Mouse (Mus musculus): ENCODE results near the gene Dnal4. TPM values are rescaled to one million over a fixed set of nuclear protein-coding genes. Genes with fewer than 3 reads are reported as not detected.
A peak's percentile ranks its signal among the peaks of the same experiment; 100 is the strongest.

The Dnal4 gene
- polyA plus RNA-seq, 1 experiment from 2014 or later: 76.8 TPM

DNA sequence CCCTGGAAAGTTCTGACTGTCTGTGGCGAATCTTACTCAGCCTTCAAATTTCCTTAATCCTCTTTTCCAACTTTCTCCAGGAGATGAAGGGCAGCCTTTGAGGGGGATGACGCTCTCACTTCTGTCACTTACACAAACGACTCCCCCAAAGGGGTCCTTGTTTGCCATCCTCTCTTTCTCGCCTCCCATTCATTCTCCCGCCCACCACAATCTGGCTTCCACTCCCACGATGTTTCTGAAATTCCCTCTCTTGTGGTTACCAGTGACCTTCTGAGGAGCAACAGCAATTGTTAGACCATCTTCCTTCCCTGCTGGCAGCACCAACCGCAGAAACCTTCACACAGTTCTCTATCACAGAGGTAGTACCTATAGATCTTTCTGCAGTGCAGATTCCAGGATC, 2.0 kb downstream of the Dnal4 start:
- ChIA-PET CTCF (interaction anchor here (1.2 to 1.4 kb wide), 2 partner anchors 20 to 23 kb away, joined by 3 read pairs; no protein-coding TSS in a partner anchor), POLR2A (no interaction called here)
- no peaks in the 10 kb centered on the region for H3K27me3 ChIP-seq
- TF ChIP-seq CTCF (IDR thresholded peaks at IDR 0.05): no peak
- in situ Hi-C loops (cut with MboI; ENCODE audit: low pct_unique_long_range_greater_than_20kb): no loop called here
- ATAC-seq (no peak), DNase-seq (ENCODE audit: low read depth, low spot score) (no peak)

DNA sequence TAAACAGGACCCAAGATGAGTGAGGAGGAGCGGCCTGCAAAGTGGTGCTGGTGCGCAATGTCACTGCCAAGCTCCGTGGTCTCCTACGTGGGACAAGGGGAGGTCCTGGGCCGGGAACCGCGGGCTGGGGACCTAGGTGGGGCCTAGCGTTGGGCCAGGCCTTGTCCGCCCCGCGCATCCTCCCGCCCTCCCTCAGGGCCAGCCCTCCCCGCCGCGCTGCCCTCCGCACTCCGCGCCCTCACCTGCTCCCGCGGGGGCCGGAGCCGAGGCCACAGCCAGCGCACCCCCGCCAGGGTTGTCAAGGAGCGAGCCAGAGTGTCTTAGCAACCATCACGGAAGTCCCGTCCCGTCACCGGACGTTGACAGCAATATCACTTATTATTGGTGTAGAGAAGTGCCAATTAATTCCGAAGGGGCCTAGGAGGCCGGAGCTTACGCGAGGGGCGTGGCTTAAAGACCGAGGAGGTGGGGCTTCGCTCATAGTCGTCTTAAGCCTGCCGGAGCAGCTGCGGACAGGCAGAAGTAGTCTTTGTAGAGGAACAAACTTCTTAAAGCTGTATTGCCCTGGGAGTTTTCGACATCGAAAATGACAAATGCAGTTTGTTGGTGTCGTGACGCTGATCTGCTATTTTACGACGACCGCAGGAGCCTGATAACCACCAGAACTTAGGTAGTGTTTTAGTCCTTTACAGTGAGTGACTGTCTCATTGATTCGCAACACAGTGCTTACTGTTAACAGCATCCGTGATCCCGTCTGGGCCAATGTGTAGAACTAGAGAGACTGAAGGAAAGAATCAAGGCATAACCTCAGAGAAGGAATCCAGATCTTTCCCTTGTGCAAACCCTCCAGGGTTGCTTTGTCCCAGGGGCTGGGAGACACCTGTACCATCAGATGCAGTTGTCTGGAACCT, 3.3 kb downstream of the Dnal4 start:
- ATAC-seq: peak; percentile 87
- in situ Hi-C loops (cut with MboI; ENCODE audit: low pct_unique_long_range_greater_than_20kb): loop anchor here (5.0 kb wide), 1 partner anchor 103 kb away; no protein-coding TSS in a partner anchor
- no peak for TF ChIP-seq CTCF (IDR thresholded peaks at IDR 0.05)
- no peaks in the 10 kb centered on the region for H3K27me3 ChIP-seq
- CTCF ChIA-PET: interaction anchor here (1.2 kb wide), 1 partner anchor 21 kb away, joined by 3 read pairs; no protein-coding TSS in a partner anchor
- POLR2A ChIA-PET: interaction anchor here (0.8 to 1.5 kb wide), 2 partner anchors 10 to 22 kb away, joined by 4 to 6 read pairs; no protein-coding TSS in a partner anchor
- peak; percentile 97 for DNase-seq (ENCODE audit: low read depth, low spot score)

DNA sequence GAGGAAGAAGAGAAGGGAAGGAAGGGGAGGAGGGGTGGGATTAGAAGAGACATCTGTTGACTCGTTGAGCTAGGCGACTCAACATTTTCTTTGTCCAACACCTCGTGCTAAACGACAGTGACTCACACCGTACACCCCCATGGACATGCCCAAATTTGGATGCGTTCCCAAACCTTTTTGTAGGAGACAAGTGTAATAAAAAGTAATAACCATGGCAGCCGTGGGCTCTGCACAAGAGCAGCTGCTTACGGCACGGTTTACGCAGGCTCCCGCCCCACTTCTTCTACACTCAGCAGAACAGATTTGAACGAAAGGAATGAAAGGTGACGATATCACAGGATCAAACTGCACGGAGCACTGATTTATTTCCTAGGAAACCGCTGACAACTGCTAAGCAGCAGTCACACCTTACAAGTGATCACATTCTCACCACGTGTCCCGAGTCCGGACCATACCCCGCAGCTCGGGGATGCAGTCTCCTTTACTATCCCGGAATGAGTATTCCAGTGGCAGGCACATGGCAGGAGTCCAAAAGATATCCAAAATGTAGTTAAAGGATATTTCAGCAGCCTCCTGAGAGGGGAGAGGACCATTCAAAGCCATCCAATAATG, 6.9 kb downstream of the Dnal4 start:
- POLR2A ChIA-PET: interaction anchor here (0.7 kb wide), 1 partner anchor 1101 kb away, joined by 9 read pairs; no protein-coding TSS in a partner anchor
- CTCF ChIA-PET: interaction anchor here (0.8 kb wide), 1 partner anchor 10 kb away, joined by 3 read pairs; no protein-coding TSS in a partner anchor
- no peak for TF ChIP-seq CTCF (IDR thresholded peaks at IDR 0.05)
- peak; percentile 49 for DNase-seq (ENCODE audit: low read depth, low spot score)
- in situ Hi-C loops (cut with MboI; ENCODE audit: low pct_unique_long_range_greater_than_20kb): loop anchor here (5.0 kb wide), 1 partner anchor 107 kb away; no protein-coding TSS in a partner anchor
- no peaks in the 10 kb centered on the region for H3K27me3 ChIP-seq
- no peak for ATAC-seq

DNA sequence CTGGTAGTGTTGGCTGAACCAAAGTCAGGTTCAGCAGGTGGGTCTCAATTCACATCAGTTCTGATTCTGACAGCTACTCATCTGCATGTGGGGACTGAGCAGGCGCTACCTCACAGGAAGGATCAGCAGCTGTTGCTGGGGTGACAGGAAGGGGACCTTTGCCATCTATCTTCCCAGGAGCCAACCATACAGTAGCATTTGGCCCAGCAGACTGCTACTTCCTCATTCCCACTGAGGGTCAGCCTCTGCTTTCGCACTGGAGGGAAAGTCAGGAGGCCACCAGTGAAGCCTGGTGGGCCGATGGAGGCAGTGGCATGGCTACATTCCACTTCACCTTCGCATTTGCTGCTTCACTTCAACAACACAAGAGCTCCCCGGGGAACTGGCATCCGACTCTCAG, 9.3 kb downstream of the Dnal4 start:
- H3K27me3 ChIP-seq: no peaks in the 10 kb centered on the region
- POLR2A ChIA-PET: no interaction called here
- CTCF ChIA-PET: interaction anchor here (0.7 to 1.5 kb wide), 2 partner anchors 16 to 48 kb away, joined by 3 to 5 read pairs; no protein-coding TSS in a partner anchor
- no peak for DNase-seq (ENCODE audit: low read depth, low spot score)
- ATAC-seq: no peak
- no peak for TF ChIP-seq CTCF (IDR thresholded peaks at IDR 0.05)
- in situ Hi-C loops (cut with MboI; ENCODE audit: low pct_unique_long_range_greater_than_20kb): no loop called here

DNA sequence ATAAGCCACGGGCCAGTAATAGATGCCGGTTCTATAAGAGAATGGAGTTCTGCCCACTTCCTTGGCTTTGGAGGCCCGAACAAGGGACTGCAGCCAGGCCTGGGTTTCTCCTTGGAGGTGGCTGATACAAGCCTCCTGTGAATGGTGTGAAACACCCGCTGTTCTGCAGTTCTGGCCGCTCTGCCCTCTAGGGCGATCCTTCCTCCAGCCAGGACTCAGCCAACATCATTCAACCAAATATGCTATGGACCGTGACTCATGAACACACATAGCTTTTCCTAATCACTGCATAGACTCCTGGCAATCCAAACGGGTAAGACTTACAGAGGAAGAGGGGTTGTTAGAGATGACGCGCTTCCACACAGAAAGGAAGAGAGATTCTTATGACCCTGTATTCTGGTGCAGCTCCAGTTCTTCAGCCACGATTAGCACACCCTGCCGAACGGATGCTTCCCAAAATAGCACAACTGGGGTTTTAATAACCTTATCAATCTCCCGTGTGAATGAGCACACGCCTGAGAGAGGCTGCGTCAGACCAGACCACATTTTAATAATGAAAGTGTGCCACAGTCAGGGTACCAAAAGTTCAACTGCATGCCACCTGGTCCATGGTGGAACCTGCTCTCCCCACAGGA, 10.2 kb downstream of the Dnal4 start:
- in situ Hi-C loops (cut with MboI; ENCODE audit: low pct_unique_long_range_greater_than_20kb): no loop called here
- no peak for ATAC-seq

DNA sequence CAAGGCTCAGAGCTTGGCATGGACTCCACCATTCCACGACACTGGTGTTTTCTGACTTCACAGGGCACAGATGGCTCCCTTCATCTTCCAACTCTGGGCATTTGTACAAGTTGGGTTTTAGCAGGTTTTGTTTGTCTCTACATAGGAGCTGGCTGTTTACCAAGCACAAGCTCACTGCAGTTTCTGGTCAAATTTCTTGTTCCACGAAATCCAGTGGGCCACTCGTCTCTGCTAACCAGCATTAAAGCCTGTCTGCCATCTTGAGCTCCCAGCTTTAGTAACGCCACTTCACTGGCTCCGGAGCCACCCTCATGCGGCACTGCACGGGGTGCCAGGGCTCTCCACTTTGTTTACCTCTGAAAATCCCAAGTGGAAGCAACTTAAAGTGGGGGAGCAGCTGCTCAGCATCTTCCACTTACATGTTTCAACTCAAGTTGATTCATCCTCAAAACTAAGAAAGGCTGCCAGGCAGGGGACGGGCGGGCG, 11.0 kb downstream of the Dnal4 start:
- in situ Hi-C loops (cut with MboI; ENCODE audit: low pct_unique_long_range_greater_than_20kb): no loop called here
- CTCF ChIA-PET: interaction anchor here (2.5 kb wide), 1 partner anchor 14 kb away, joined by 9 read pairs; no protein-coding TSS in a partner anchor
- DNase-seq (ENCODE audit: low read depth, low spot score) (no peak), ATAC-seq (no peak)
- TF ChIP-seq CTCF (IDR thresholded peaks at IDR 0.05): no peak
- no peaks in the 10 kb centered on the region for H3K27me3 ChIP-seq
- POLR2A ChIA-PET: no interaction called here

More for the DNA sequence above, 10.2 kb downstream of the Dnal4 start:
- ChIA-PET POLR2A (no interaction called here), CTCF (no interaction called here)
- TF ChIP-seq CTCF (IDR thresholded peaks at IDR 0.05): no peak
- H3K27me3 ChIP-seq: no peaks in the 10 kb centered on the region
- DNase-seq (ENCODE audit: low read depth, low spot score): no peak

DNA sequence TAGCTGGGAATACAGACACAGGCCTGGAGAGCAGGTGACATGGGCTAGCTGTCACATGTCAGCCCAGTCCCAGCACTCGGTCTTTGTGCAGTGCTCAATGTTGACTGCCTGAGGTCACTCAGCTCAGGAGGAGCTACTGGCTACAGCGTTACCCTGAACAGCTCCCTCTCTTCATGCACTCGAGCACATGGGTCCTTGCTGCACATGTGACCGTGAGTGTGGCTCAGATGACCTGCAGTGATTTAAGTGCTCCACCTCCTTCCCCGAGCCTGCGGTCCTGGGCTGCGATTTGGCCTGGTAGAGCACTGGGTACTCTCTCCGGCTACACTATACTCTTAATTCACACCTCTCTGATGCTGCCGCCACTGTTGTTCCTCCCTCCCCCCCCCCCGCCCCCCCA, 11.5 kb downstream of the Dnal4 start:
- H3K27me3 ChIP-seq: no peaks in the 10 kb centered on the region
- TF ChIP-seq CTCF (IDR thresholded peaks at IDR 0.05): no peak
- ChIA-PET POLR2A (no interaction called here), CTCF (interaction anchor here (2.5 kb wide), 1 partner anchor 13 kb away, joined by 9 read pairs; no protein-coding TSS in a partner anchor)
- no peak for ATAC-seq
- no peak for DNase-seq (ENCODE audit: low read depth, low spot score)
- in situ Hi-C loops (cut with MboI; ENCODE audit: low pct_unique_long_range_greater_than_20kb): no loop called here

DNA sequence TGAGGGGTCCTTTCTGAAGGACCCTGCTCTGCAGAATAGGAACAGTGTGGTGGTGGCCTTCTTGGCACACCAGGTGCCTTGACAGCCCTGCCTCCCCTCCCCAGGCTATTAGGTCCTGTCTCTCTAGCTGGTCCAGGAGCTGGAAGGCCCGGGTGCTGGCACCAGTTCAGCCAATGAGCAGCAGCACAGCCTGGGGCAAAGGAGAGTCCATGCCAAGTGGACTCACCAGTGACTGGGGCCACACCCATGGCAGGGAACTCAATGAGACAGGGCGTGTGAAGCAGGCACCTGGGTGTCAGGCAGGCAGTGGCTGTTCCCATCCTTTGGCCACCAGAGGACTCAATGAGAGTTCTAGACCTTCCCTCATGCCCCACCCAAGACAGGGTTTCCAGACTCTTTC, 12.3 kb downstream of the Dnal4 start:
- ChIA-PET POLR2A (no interaction called here), CTCF (interaction anchor here (1.2 to 2.5 kb wide), 2 partner anchors 12 to 65 kb away, joined by 3 to 9 read pairs; no protein-coding TSS in a partner anchor)
- in situ Hi-C loops (cut with MboI; ENCODE audit: low pct_unique_long_range_greater_than_20kb): no loop called here
- DNase-seq (ENCODE audit: low read depth, low spot score): no peak
- no peaks in the 10 kb centered on the region for H3K27me3 ChIP-seq
- TF ChIP-seq CTCF (IDR thresholded peaks at IDR 0.05): no peak
- ATAC-seq: no peak

DNA sequence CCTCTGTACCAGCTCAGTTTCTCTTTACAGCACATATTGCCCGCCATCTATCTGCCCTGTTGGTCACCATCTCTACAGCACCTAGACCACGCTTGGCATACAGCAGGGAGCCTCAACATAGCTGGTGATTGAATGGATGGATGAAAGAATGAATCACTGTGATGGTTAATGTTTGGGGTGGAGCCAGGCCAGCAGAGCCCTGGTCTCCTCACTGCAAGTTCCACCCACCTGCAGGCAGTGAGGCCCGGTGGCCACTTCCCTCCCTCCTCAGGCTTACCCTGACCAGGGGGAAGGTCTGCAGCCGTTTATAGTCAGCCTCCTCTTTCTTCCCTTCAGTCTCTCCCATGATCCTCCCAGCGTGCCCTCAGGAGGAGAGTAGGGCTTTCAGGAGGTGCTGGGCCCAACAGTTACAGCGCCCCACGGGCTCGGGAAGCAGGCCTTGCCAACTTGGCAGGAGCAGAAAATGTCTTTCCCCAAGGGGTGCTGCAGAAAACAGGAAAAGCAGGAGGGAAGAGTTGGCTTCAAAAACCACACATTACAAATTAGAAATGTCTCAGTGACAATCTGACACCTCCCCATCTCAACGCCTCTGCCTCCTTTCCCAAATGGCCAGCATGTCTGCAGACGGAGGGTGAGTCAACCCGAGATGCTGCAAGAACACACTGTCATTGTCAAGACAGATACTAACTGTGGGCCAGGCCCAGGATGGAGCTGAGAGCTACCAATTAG, 12.9 kb downstream of the Dnal4 start:
- POLR2A ChIA-PET: no interaction called here
- no peaks in the 10 kb centered on the region for H3K27me3 ChIP-seq
- ATAC-seq: no peak
- no peak for TF ChIP-seq CTCF (IDR thresholded peaks at IDR 0.05)
- no peak for DNase-seq (ENCODE audit: low read depth, low spot score)
- CTCF ChIA-PET: interaction anchor here (1.2 to 4.0 kb wide), 3 partner anchors 12 to 66 kb away, joined by 3 to 16 read pairs (median 9); no protein-coding TSS in a partner anchor
- in situ Hi-C loops (cut with MboI; ENCODE audit: low pct_unique_long_range_greater_than_20kb): no loop called here

Data from Patski (cell line).